In genomic region chr4:120650208-120650592, GRCm38 (mm10) we compare ENCODE assay signal across 10 mouse cellular contexts. TPM values are rescaled to one million over a fixed set of nuclear protein-coding genes. Genes with fewer than 3 reads are reported as not detected.
A peak's percentile ranks its signal among the peaks of the same experiment; 100 is the strongest.
DNase-seq lines count a peak whose midpoint lies in the region; ATAC-seq and TF ChIP-seq lines count a peak whose summit lies in the region.
"Had no signal": no experiment of that assay in that cellular context is flagged by ENCODE, and none has a peak within 500 bp of the region (broad histone marks: within the 10 kb centered on the region; RNA-seq: fewer than 3 reads in every experiment).

No protein-coding gene starts in this region.

- 23% methylated on average over 7 of the region's 7 CpGs for WGBS in neural tube, embryonic 11.5 days
- WGBS in limb, embryonic 14.5 days = 25% methylated on average over 7 of the region's 7 CpGs
- 19% methylated on average over 7 of the region's 7 CpGs for WGBS in stomach, postnatal 0 days

- peak overlapping the region; percentile 75 for H3K4me3 ChIP-seq in erythroblast, embryonic 14.5 days (replicated peaks)
- peak overlapping the region; percentile 37 for H3K4me3 ChIP-seq in neural tube, embryonic 11.5 days (ENCODE audit: low read depth, low read length)
- H3K4me3 ChIP-seq in limb, embryonic 14.5 days (replicated peaks; ENCODE audit: low read length) = peak overlapping the region; percentile 39
- H3K4me3 ChIP-seq in stomach, postnatal 0 days (ENCODE audit: low read depth, low read length) = peak overlapping the region; percentile 39

- H3K9me3 ChIP-seq in erythroblast, embryonic 14.5 days (ENCODE audit: control insufficient read depth, low read length) = 0 out of 2 replicates have a peak, but pooled peaks cover 2% of the 10 kb centered on the region
- H3K9me3 ChIP-seq in neural tube, embryonic 11.5 days (ENCODE audit: control insufficient read depth, low read length) = no peaks in the 10 kb centered on the region
- no peaks in the 10 kb centered on the region for H3K9me3 ChIP-seq in limb, embryonic 14.5 days (ENCODE audit: control insufficient read depth, low read length)
- no peaks in the 10 kb centered on the region for H3K9me3 ChIP-seq in stomach, postnatal 0 days (ENCODE audit: control insufficient read depth, low read length)

- H3K4me2 ChIP-seq in neural tube, embryonic 11.5 days (ENCODE audit: low read depth) = peak overlapping the region; percentile 88
- H3K4me2 ChIP-seq in limb, embryonic 14.5 days (replicated peaks; ENCODE audit: low read depth, low read length, severe bottlenecking) = peak overlapping the region; percentile 67
- H3K4me2 ChIP-seq in stomach, postnatal 0 days (replicated peaks; ENCODE audit: low read depth) = peak overlapping the region; percentile 66

- H3K36me3 ChIP-seq in erythroblast, embryonic 14.5 days (ENCODE audit: control insufficient read depth) = no peaks in the 10 kb centered on the region
- no peaks in the 10 kb centered on the region for H3K36me3 ChIP-seq in neural tube, embryonic 11.5 days (ENCODE audit: control insufficient read depth, insufficient read depth, low read length)
- H3K36me3 ChIP-seq in limb, embryonic 14.5 days (ENCODE audit: control insufficient read depth, insufficient read depth, low read length) = no peaks in the 10 kb centered on the region
- H3K36me3 ChIP-seq in stomach, postnatal 0 days (ENCODE audit: control insufficient read depth, insufficient read depth, low read length) = no peaks in the 10 kb centered on the region

- peaks cover 44% of the 10 kb centered on the region for H3K27me3 ChIP-seq in erythroblast, embryonic 14.5 days (ENCODE audit: control insufficient read depth)
- peaks cover 21% of the 10 kb centered on the region for H3K27me3 ChIP-seq in neural tube, embryonic 11.5 days (ENCODE audit: control insufficient read depth, insufficient read depth, low read length)
- peaks cover 36% of the 10 kb centered on the region for H3K27me3 ChIP-seq in limb, embryonic 14.5 days (ENCODE audit: control insufficient read depth, insufficient read depth, low read length)
- H3K27me3 ChIP-seq in stomach, postnatal 0 days (ENCODE audit: control insufficient read depth, insufficient read depth, low read length) = no peaks in the 10 kb centered on the region

- H3K4me1 ChIP-seq in erythroblast, embryonic 14.5 days (ENCODE audit: control insufficient read depth) = peaks cover 56% of the 10 kb centered on the region
- H3K4me1 ChIP-seq in neural tube, embryonic 11.5 days (ENCODE audit: control insufficient read depth, insufficient read depth, low read length) = no peaks in the 10 kb centered on the region
- 0 out of 2 replicates have a peak, but pooled peaks cover 3% of the 10 kb centered on the region for H3K4me1 ChIP-seq in limb, embryonic 14.5 days (ENCODE audit: control insufficient read depth, insufficient read depth, low read length)
- H3K4me1 ChIP-seq in stomach, postnatal 0 days (replicated peaks; ENCODE audit: control insufficient read depth, insufficient read depth) = no peaks in the 10 kb centered on the region

- no peak for TF ChIP-seq CTCF in stomach, postnatal 0 days (IDR thresholded peaks at IDR 0.05; ENCODE audit: low read depth)

- H3K27ac ChIP-seq in neural tube, embryonic 11.5 days (ENCODE audit: low read depth, low read length) = no peak overlapping the region
- no peak overlapping the region for H3K27ac ChIP-seq in limb, embryonic 14.5 days (replicated peaks; ENCODE audit: low read depth, low read length)
- no peak overlapping the region for H3K27ac ChIP-seq in stomach, postnatal 0 days (replicated peaks)

- no peak for TF ChIP-seq EP300 in stomach, postnatal 0 days (optimal IDR thresholded peaks at IDR 0.05)

- DNase-seq in neural tube, embryonic 11.5 days (ENCODE audit: low spot score) = no peak
- DNase-seq in neural tube, embryonic 10.5 days (ENCODE audit: extremely low spot score, low spot score) = no peak
- no peak for DNase-seq in limb, embryonic 14.5 days (ENCODE audit: low spot score)
- no peak for DNase-seq in stomach, postnatal 0 days (ENCODE audit: low spot score)
- DNase-seq in adrenal gland, adult 2 months = no peak
- no peak for DNase-seq in yolk sac, embryonic 10.5 days (ENCODE audit: low spot score)
- DNase-seq: kidney, adult 8-10 months had no signal

- no peak for ATAC-seq in erythroblast, adult 5-6 weeks (replicated peaks; ENCODE audit: low FRiP score, poor library complexity, severe bottlenecking)
- no peak for ATAC-seq in neural tube, embryonic 11.5 days (ENCODE audit: insufficient read depth, low FRiP score, low TSS enrichment)
- ATAC-seq in limb, embryonic 14.5 days (ENCODE audit: low FRiP score, low read depth) = no peak
- ATAC-seq in stomach, postnatal 0 days (ENCODE audit: low FRiP score, low TSS enrichment) = no peak

- H3K9ac ChIP-seq in neural tube, embryonic 11.5 days (ENCODE audit: low read length) = no peak overlapping the region
- H3K9ac ChIP-seq in limb, embryonic 14.5 days (ENCODE audit: low read depth, low read length, severe bottlenecking) = peak overlapping the region; percentile 48; the same call in 1 of the 2 replicates
- no peak overlapping the region for H3K9ac ChIP-seq in stomach, postnatal 0 days (ENCODE audit: low read length)

- no peak for TF ChIP-seq POLR2A in limb, embryonic 14.5 days (IDR thresholded peaks at IDR 0.05; ENCODE audit: borderline replicate concordance, extremely low read depth, insufficient read depth, insufficient read length)

RNA-seq across cellular contexts. Expression of gene Cited4, which starts 16.2 kb away (rescaled TPM):
- polyA plus RNA-seq in erythroblast, embryonic 14.5 days (2012) = 171 and 228 TPM in 2 replicates
- total RNA-seq in erythroblast, adult 5-6 weeks (2015; ENCODE audit: low replicate concordance) = 1.7 and 2.5 TPM in 2 replicates
- 5.4 and 7.0 TPM in 2 replicates for total RNA-seq in erythroblast, adult 5-6 weeks (2017; ENCODE audit: low replicate concordance)
- polyA plus RNA-seq in neural tube, embryonic 11.5 days (2014; fragmentation: Nextera tagmentation; extraction: Ambion mirVana) = 6.4 and 7.3 TPM in 2 replicates
- 2.7 and 3.4 TPM in 2 replicates for polyA plus RNA-seq in limb, embryonic 14.5 days (2012; rRNA removed)
- polyA plus RNA-seq in limb, embryonic 14.5 days (2014; fragmentation: Nextera tagmentation; extraction: Ambion mirVana) = 3.9 and 4.1 TPM in 2 replicates
- polyA plus RNA-seq in stomach, postnatal 0 days (2015; fragmentation: Nextera tagmentation; extraction: Ambion mirVana) = 29.8 and 31.8 TPM in 2 replicates
- 10 to 100 TPM; 11.3 to 18.3 TPM for total RNA-seq in adrenal gland, adult 2 months (2021)
- 85.9 and 124 TPM in 2 replicates for polyA plus RNA-seq in adrenal gland, adult 2 months (2012; rRNA removed)
- polyA plus RNA-seq: C2C12 had no signal
